Mouse (Mus musculus) frontal cortex, postnatal 10 days (tissue): ENCODE results near the gene Cblc.

Source experiments
- DNase-seq, 2 experiments: peaks; one replicate each; pipeline ENCODE4 v3.0.0; 2022; ENCODE audit warnings: low spot score in 2 of 2, mixed read lengths in 1 of 2

Cblc gene

DNA sequence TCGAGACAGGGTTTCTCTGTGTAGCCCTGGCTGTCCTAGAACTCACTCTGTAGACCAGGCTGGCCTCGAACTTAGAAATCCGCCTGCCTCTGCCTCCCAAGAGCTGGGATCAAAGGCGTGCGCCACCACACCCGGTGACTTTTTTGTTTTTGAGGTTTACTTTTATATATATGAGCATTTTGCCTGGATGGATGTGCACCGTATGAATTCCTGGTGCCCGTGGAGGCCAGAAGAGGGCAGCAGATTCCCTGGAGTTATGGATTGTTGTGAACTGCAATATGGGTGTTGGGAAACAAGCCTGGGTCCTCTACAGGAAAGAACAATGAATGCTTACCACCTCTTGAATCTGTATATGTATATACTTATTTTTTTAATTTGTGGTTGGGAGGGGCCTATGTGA, 44.0 kb downstream of the Cblc start:
- DNase-seq = no peak

DNA sequence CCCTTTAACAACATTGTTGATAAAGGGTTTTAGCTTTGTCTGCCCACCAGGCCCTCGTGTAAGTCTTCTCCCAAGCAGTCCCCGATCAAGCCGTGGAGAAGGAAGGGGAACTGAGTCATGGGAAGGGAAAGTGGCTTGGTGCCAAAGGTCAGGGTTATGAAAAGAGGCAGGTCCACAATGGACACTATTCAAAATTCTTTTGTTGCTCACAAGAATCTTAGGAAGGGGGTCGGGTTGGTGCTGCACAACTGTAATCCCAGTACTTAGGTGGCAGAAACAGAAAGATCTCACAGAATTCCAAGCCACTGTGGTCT, 45.6 kb downstream of the Cblc start:
- DNase-seq = no peak

DNA sequence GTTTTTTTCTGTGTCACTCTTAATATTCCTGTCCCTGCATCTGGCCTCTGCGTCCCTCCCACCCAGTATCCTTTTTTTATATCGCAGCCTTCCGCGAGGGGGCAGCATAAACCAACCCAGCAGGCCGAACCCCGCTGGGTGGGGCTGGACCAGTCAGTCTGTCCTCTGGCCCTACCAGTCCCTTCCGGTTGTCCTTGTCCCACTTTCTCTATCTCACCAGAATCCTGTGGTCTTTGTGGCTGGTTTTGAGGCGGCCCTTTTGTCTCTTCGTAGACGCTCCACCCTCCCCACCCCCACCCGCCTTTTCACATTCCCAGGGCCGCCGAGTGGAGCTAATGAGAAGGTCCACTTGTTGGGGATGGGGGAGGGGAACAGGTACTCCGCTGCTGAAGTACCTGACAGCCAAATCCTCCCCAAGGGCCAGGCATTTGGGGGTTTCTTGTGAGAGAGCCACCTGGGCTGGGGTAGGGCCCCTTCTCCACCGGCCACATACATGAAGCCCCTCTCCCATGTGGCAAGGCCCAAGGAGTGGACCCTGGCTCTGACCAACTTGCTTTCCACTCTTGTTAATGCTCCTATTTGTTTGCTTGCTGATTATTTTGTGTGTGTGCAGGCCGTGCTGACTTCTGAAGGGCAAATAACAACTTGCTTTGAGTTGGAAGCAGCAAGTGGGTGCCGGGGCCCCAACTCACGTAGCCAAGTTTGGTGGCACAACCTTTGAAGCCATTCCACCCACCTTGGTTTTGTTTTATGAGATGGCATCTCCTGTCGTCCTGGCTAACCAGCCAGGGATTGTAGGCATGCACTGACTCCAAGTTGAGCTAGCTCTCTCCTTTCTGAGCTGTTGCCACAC, 46.2 kb downstream of the Cblc start, which contains the start of gene Nectin2:
TSS of gene Nectin2 (minus strand) at position 267 of the 853 bp plus-strand sequence.
- DNase-seq = peak; percentile 79 to 86

DNA sequence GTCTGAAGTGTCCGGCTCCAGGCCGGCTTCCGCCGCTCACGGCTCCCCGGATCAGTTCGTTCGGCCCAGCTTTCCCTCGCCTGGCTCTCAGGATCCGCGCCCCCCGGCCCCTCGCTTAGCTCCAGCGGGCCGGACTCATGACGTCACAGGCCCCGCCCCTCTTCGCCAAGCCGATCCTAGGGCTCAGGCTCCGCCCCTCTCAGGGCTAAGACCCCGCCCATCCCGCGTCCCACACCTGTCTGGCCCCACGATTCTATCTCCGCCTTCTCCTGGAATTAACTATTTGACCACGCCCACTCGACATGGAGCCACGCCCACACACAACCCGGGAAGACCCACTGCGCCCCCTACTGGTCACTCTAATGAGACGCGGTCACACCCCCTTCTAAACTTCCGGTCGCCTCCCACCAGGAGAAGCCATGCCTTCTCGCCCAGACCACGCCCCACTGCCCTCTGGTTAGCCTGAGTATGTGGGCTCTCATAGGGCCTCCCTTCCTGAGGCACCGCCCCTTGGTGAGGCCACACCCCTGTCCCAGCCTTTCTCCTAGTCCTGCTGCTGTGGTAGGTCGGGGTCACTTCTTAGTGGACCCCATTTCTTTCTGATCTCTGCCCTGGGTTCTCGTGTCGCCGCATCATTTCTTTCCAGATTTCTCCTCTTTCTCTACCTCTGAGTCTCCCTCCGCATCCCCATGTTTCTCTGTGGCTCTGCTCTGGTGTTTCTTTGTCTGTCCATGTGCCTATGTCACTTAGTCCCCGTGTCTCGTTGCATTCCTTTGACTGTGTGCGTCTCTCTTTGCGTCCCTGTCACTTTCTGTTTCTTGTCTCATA, 47.0 kb downstream of the Cblc start:
- peak; percentile 95 to 97 for DNase-seq

DNA sequence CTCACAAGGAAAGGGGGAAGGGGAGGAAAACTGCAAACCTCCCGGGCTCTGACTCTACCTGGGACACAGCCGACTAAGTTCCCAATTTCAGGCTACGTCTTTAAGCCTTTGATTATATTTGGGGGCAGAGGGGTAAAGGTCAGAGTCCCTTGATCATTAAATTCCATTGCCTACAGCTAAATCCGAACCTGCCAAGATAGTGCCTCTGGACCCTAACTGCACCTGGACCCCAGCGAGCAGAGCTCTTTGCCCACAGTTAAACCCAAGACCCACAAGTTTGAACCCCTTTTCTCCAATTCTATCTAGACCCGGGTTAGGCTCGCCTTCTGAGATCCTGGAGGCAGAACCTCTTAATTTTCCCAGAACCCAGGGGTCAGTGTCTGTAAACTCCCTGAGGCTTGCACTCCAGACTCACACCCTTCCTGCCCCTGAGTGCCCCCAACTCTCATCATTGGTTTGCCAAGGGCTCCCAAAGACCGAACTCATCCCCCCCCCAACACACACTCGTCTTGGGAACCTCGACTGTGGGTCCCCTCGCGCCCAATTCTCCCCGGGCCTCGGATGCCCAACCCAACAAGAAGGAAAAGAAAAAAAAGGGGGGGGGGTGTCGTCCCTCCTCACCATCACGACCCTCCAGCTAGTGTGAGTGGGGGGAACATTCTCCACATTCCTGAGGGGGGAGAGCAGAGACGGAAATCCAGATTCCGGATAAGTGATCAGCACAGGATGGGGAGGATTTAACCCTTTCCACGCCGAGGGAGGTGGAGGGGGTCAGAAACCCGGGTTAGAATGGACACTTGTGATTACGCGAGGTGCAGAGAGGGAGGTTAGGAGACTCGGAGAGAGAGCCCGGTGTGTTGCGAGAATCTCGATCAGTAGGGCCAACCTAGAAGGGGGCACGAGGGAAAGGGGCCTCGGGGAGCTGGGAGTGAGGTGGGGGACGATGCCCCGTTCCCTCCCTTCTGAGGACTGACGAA, 48.1 kb downstream of the Cblc start:
- DNase-seq = no peak

DNA sequence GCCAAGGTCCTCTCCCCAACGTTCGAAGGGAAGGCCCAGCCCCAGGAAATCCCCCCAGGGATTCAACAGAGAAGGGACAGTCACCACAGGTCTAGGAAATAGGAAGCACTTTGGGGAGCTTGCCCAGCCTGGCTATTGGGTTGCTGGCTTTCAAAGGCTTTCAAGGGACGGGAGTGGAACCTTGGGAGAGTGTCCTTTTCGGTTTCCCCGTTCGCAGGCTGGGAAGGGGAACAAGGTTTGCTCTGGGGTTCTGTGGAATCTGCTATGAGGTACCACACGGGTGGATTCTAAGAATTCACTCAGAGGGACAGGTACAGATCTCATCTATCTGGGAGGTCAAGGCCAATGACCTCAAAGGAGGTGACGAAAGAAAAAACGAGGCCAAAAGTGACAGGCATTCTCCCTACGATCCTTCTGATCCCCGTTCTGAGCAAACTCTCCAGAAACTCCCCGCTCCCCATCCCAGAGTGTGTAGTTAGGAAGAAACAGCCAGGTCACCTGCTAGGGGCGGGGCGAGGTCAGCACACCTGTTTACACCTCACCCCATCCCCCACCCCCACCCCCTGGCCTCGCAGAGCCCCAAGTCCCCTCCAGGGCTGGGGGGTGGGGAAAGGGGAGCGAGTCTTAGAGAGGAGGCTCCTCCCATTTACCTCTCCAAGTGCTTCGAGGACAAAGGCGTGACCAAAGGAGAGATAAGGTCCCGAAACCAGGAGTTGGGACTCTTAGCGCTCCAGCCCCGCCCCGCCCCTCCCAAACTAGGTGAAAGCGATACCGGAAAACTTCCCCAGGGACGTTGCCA, 49.0 kb downstream of the Cblc start:
- no peak for DNase-seq

DNA sequence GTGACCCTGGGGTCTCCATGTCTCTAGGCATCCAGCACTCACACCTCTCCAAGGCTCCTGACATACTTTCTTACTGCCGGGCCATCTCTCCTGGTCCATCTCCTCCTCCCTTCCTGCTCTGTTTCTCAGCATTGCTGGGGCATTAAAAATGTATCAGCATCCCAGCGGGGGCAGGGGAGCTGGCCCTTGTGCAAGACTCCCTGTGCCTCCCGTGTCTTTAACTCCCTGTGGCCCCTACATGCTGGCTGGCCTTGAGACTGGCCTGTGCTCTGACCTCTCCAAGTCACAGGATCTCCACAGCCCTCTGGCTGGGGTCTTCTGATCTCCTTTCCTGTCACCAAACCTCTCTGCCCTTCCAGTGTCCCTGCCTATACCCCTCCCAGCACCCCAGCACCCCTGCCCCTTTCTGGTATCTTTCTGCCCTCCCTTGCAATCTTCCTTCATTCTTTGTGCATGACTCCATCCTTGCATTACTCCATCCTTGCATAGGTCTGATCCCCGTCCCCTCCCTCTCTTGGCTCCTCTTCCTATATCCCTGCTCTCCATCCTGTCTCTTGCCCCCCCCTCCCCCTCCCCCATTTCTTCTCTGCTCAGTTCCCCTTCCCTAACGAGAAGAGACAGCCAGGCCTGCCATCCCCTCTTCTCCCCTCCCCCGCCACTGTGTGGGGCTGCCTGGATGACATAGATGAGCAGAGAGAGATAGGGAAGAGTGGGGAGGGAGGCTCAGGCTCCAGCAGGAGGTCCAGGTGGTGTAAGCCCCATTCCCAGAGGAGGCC, 50.0 kb downstream of the Cblc start:
- DNase-seq = no peak

DNA sequence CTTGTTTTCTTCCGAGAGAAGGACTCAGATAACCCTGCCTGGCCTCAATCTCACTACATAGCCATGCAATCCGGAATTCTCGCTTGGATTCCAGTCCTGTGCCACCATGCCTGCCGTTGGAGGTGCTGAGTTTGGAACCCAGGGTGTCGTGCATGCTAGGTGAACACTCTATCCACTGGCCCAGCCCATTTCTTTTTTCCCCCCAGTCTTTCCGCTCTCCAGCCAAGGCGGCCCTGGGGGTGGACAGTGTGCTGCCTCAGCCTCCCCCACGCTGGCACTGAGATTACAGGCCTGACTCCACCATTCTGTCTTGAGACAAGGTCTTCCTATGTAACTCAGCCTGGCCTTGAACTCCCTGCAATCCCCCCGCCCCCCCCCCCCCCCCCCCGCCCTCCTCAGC, 50.6 kb downstream of the Cblc start:
- no peak for DNase-seq

DNA sequence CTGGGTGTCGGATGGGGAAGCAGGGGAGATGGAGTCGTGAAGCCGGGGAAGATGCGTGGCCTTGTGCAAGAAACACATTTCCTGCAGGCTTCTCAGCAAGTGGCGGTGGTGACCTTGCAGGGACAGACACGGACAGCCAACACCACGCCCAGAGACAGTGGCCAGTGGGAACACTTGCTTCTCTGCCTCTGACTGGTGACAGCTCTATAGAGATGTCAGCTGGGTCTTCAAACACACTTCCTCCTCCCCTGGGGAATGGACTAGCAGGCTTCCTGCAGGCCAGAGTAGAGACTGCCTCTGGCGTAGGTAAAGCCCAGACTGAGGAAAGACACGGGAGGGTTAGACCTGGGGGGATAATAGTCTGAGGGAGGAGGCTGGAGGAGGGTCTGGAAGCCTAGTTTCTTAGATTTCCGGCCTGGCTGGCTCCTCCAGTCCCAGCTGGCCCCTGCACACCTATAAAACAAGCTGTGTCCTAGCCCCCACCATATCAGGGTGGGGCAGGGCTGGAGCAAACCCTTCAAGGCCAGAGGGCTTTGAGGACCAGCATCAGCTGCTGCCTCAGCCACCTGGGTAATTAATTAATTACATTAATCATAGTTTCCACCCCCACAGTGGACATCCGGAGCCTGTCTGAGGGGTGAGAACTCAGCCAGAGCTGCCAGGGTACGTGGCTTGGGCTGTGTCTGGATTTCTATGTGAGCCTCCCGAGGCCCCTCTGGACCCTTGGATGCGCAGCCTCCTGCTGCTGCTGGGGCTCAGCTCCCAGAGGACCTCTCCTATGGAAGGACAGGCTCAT, 51.8 kb downstream of the Cblc start:
- DNase-seq = no peak

DNA sequence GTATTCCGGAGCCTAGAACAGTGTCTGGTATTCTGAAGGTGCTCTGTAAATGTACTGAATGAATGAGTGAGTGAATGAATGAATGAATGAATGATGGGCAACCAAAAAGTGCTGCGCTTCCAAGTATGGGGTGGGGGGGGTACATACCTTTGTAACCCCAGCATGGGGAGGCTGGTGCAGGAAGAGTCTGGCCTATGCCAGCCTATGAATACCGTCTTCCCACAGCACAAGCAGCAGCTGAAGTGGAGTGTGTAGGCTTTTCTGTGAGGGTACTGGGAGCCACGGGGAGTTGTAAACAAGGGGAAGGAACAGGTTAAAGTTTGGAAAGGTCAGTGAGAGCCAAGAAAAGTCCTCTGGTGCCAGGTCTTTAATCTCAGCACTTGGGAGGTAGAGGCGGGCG, 52.8 kb downstream of the Cblc start:
- no peak for DNase-seq

DNA sequence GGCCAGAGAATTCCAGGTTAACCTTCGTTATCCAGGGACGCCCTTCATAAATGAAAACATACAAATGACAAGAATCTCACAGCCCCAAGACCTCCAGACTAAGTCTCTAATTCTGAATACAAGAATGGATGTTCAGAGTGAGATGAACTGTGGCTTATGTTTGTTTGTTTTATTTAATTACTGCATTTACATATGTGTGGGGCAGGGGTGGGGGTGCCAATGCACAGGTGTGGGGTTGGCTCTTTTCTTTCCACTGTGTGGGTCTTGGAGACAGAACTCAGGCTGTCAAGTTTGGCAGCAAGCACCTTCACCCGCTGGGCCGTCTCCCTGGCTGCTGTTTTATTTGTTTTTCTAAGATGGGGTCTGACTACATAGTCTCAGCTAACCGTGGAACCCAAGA, 54.1 kb downstream of the Cblc start:
- DNase-seq = no peak

DNA sequence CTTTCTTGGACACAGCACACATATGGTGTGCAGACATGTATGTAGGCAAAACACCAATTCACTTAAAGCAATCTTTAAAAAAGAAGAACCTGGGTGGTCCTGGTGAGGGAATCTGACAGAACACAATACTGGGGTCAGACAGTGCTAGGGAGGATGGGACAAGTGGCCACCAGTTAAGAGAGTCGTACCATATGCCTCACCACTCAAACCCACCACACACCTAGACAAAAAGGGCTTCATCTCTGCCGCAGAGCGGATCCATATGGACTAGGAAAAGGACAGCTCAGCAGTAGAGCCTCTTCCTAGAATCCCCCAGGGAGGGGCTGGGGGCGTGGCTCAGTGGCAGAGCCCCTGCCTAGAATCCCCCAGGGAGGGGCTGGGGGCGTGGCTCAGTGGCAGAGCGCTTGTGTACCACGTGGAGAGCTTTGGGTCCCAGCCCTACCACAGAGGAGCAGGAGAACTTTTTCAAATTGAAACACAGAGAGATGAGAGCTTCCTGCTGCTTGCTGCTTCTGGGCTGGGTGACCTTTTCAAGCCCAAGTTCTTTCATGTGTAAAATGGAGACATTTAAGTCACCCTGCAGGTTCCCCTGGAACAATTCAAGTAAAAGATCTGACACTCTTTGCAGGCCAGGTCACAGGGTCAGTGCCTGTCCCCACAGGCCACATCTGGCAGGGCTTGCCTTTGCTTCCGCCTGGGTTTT, 55.1 kb downstream of the Cblc start:
- DNase-seq = no peak

DNA sequence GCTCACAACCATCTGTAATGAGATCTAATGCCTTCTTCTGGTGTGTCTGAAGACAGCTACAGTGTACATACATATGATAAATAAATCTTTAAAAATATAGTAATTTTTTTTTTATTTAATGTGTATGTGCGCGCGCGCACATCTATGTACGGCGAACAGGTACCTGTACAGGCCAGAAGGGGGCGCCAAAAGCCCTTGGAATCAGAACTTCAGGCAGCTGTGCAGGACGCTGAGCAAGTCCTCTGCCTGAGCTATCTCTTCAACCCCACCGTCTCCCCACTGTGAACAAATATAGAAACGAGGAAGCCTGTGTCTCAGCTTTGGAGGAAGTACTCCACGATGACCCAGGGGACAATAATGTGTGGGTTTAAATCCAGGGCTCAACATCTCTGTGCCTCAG, 56.3 kb downstream of the Cblc start:
- DNase-seq = no peak

DNA sequence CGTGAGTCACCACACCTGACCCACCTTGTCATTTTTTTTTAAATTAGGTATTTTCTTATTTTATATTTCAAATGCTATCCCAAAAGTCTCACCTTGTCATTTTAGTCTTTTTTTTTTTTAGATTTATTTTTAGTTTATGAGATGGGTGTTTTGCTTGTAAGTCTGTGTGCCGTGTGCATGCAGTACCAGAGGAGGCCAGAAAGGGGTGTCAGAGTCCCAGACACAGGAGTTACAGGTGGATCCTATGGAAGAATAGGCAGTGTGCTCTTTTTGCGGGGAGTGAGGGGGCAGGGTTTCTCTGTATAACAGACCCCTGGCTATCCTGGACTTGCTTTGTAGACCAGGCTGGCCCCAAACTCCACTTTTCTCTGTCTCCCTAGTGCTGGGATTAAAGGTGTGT, 57.8 kb downstream of the Cblc start:
- no peak for DNase-seq

DNA sequence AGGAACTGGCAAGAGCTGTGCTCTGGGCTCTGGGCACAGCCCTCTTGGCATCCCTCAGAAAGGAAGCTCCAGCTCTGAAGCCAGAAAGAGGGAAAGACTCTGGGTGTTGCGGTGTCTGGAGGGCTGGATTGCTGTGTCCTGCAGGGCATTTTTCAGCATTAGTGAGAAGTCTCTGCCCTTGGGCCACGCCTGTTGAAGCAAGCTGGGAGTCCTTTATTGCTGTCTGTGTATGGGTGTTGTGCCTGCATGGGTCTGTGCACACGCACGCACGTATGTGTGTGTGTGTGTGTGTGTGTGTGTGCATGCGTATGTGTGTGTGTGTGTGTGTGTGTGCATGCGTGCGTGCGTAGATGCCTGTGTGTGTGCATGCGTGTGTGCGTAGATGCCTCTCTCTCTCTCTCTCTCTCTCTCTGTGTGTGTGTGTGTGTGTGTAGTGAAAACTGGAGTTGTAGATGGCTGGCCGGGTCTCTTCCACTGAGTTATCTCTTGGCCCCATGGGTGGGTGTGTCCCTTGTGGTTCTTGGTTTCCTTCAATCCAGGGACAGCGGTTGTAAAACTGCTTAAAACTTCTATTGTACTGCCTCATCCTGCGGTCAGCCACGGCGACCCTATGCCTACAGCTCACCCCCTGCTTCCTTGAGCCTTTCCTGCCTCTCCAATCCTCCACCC, 60.1 kb downstream of the Cblc start:
- DNase-seq = no peak

DNA sequence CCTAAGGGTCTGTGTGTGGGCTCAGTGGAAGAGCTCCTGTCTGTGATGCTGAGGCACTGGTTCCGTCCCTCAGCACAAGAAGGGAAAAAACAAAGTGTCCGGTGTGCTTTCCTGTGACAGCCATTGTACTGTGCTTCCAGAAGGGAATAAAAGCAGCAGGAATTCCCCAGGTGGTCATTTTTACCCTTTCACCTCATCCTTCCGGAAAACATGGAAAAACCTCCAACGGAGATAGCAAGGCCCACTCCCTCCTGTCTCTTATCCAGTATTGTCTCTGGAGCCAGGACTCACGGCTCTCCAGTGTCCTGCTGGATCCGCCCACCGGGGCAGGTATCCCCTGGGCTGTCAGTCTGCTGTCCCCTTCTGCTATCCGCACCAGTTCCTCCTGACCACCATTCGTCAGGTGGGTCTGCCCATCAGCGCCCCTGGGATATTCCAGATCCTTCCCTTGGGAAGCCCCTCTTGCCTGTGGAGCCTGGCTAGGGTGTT, 62.4 kb downstream of the Cblc start:
- no peak for DNase-seq
